Mouse (Mus musculus): ENCODE measurements at regions not wholly inside any gene's neighbourhood (a gene's known extent, or its start where the extent isn't known, plus 50 kb on each side); places are given as distances from the start of the nearest gene placed in this dataset.

GRCm38 (mm10) chrX:11621045-11621763, 293.6 kb downstream of the H2al1j start:
- H3K27me3 ChIP-seq (ENCODE audit: control insufficient read depth, insufficient read depth, low read length, poor library complexity, severe bottlenecking): no peaks in the 10 kb centered on the region
- no peaks in the 10 kb centered on the region for H3K36me3 ChIP-seq (ENCODE audit: control insufficient read depth, insufficient read depth, low read length, poor library complexity, severe bottlenecking)
- no peak overlapping the region for H3K27ac ChIP-seq (ENCODE audit: insufficient read depth, low read length)
- no peak overlapping the region for H3K9ac ChIP-seq (ENCODE audit: low read depth, poor library complexity, severe bottlenecking)
- TF ChIP-seq EP300 (IDR thresholded peaks at IDR 0.05; ENCODE audit: insufficient read depth, low read depth, low read length) (no peak), POLR2A (IDR thresholded peaks at IDR 0.05; ENCODE audit: insufficient read depth, low read length) (no peak), CTCF (IDR thresholded peaks at IDR 0.05; ENCODE audit: low read depth, low read length) (no peak)
- no peaks in the 10 kb centered on the region for H3K4me1 ChIP-seq (ENCODE audit: control insufficient read depth, insufficient read depth, low read length)
- H3K4me3 ChIP-seq (ENCODE audit: low read depth, low read length): no peak overlapping the region
- peaks cover 3% of the 10 kb centered on the region; the same call in 1 of the 2 replicates for H3K9me3 ChIP-seq (replicated peaks; ENCODE audit: control insufficient read depth, insufficient read depth, low read length, poor library complexity, severe bottlenecking)

GRCm38 (mm10) chrX:11626274-11626878, 298.8 kb downstream of the H2al1j start:
- Histone ChIP-seq H3K27ac (ENCODE audit: insufficient read depth, low read length) (no peak overlapping the region), H3K9ac (ENCODE audit: low read depth, poor library complexity, severe bottlenecking) (no peak overlapping the region), H3K36me3 (ENCODE audit: control insufficient read depth, insufficient read depth, low read length, poor library complexity, severe bottlenecking) (no peaks in the 10 kb centered on the region), H3K9me3 (replicated peaks; ENCODE audit: control insufficient read depth, insufficient read depth, low read length, poor library complexity, severe bottlenecking) (peaks cover 3% of the 10 kb centered on the region; the same call in 1 of the 2 replicates), H3K4me3 (ENCODE audit: low read depth, low read length) (no peak overlapping the region), H3K4me1 (ENCODE audit: control insufficient read depth, insufficient read depth, low read length) (no peaks in the 10 kb centered on the region), H3K27me3 (ENCODE audit: control insufficient read depth, insufficient read depth, low read length, poor library complexity, severe bottlenecking) (no peaks in the 10 kb centered on the region)
- TF ChIP-seq CTCF (IDR thresholded peaks at IDR 0.05; ENCODE audit: low read depth, low read length): no peak
- TF ChIP-seq EP300 (IDR thresholded peaks at IDR 0.05; ENCODE audit: insufficient read depth, low read depth, low read length): no peak
- TF ChIP-seq POLR2A (IDR thresholded peaks at IDR 0.05; ENCODE audit: insufficient read depth, low read length): no peak

GRCm38 (mm10) chrX:11629362-11629761, 301.7 kb downstream of the H2al1j start:
- Histone ChIP-seq H3K27ac (ENCODE audit: insufficient read depth, low read length) (no peak overlapping the region), H3K27me3 (ENCODE audit: control insufficient read depth, insufficient read depth, low read length, poor library complexity, severe bottlenecking) (no peaks in the 10 kb centered on the region), H3K9me3 (replicated peaks; ENCODE audit: control insufficient read depth, insufficient read depth, low read length, poor library complexity, severe bottlenecking) (no peaks in the 10 kb centered on the region), H3K4me3 (ENCODE audit: low read depth, low read length) (no peak overlapping the region), H3K36me3 (ENCODE audit: control insufficient read depth, insufficient read depth, low read length, poor library complexity, severe bottlenecking) (no peaks in the 10 kb centered on the region), H3K4me1 (ENCODE audit: control insufficient read depth, insufficient read depth, low read length) (no peaks in the 10 kb centered on the region), H3K9ac (ENCODE audit: low read depth, poor library complexity, severe bottlenecking) (no peak overlapping the region)
- TF ChIP-seq EP300 (IDR thresholded peaks at IDR 0.05; ENCODE audit: insufficient read depth, low read depth, low read length): no peak
- no peak for TF ChIP-seq CTCF (IDR thresholded peaks at IDR 0.05; ENCODE audit: low read depth, low read length)
- TF ChIP-seq POLR2A (IDR thresholded peaks at IDR 0.05; ENCODE audit: insufficient read depth, low read length): no peak

- H3K27ac ChIP-seq (ENCODE audit: insufficient read depth, low read length): no peak overlapping the region
- H3K9me3 ChIP-seq (replicated peaks; ENCODE audit: control insufficient read depth, insufficient read depth, low read length, poor library complexity, severe bottlenecking): no peaks in the 10 kb centered on the region
- H3K4me1 ChIP-seq (ENCODE audit: control insufficient read depth, insufficient read depth, low read length): no peaks in the 10 kb centered on the region
- peak; percentile 20 for TF ChIP-seq CTCF (IDR thresholded peaks at IDR 0.05; ENCODE audit: low read depth, low read length)
- TF ChIP-seq POLR2A (IDR thresholded peaks at IDR 0.05; ENCODE audit: insufficient read depth, low read length): no peak
- TF ChIP-seq EP300 (IDR thresholded peaks at IDR 0.05; ENCODE audit: insufficient read depth, low read depth, low read length): no peak
- no peaks in the 10 kb centered on the region for H3K27me3 ChIP-seq (ENCODE audit: control insufficient read depth, insufficient read depth, low read length, poor library complexity, severe bottlenecking)
- H3K9ac ChIP-seq (ENCODE audit: low read depth, poor library complexity, severe bottlenecking): no peak overlapping the region
- H3K4me3 ChIP-seq (ENCODE audit: low read depth, low read length): no peak overlapping the region
- no peaks in the 10 kb centered on the region for H3K36me3 ChIP-seq (ENCODE audit: control insufficient read depth, insufficient read depth, low read length, poor library complexity, severe bottlenecking)
These were observed 302.3 kb downstream of the H2al1j start for GRCm38 (mm10) chrX:11629906-11630305.

GRCm38 (mm10) chrX:11631186-11631913, 303.7 kb downstream of the H2al1j start:
- Histone ChIP-seq H3K9ac (ENCODE audit: low read depth, poor library complexity, severe bottlenecking) (no peak overlapping the region), H3K36me3 (ENCODE audit: control insufficient read depth, insufficient read depth, low read length, poor library complexity, severe bottlenecking) (no peaks in the 10 kb centered on the region), H3K4me1 (ENCODE audit: control insufficient read depth, insufficient read depth, low read length) (no peaks in the 10 kb centered on the region), H3K9me3 (replicated peaks; ENCODE audit: control insufficient read depth, insufficient read depth, low read length, poor library complexity, severe bottlenecking) (no peaks in the 10 kb centered on the region), H3K27me3 (ENCODE audit: control insufficient read depth, insufficient read depth, low read length, poor library complexity, severe bottlenecking) (no peaks in the 10 kb centered on the region), H3K4me3 (ENCODE audit: low read depth, low read length) (no peak overlapping the region), H3K27ac (ENCODE audit: insufficient read depth, low read length) (no peak overlapping the region)
- TF ChIP-seq CTCF (IDR thresholded peaks at IDR 0.05; ENCODE audit: low read depth, low read length) (no peak), EP300 (IDR thresholded peaks at IDR 0.05; ENCODE audit: insufficient read depth, low read depth, low read length) (no peak), POLR2A (IDR thresholded peaks at IDR 0.05; ENCODE audit: insufficient read depth, low read length) (no peak)
